Mouse (Mus musculus) ES-Bruce4 (cell line): ENCODE measurements around the gene Pla2g4a. TPM values are rescaled to one million over a fixed set of nuclear protein-coding genes. Genes with fewer than 3 reads are reported as not detected.

Source experiments
- H3K27ac ChIP-seq: 2 replicates; pipeline ENCODE4 v1.5.1; 2012; ENCODE audit warnings: low read length, inconsistent platforms; ENCODE audit not compliant: insufficient read depth
- H3K27me3 ChIP-seq: 2 replicates; pipeline ENCODE4 v1.6.1; 2012; ENCODE audit warnings: mild to moderate bottlenecking, low read length, inconsistent platforms; ENCODE audit not compliant: control insufficient read depth, poor library complexity, insufficient read depth, severe bottlenecking
- H3K36me3 ChIP-seq: 2 replicates; pipeline ENCODE4 v1.6.1; 2012; ENCODE audit warnings: inconsistent platforms, mild to moderate bottlenecking, low read length, moderate library complexity; ENCODE audit not compliant: control insufficient read depth, poor library complexity, insufficient read depth, severe bottlenecking
- H3K4me1 ChIP-seq: one replicate; pipeline ENCODE4 v1.8.1; 2011; ENCODE audit warnings: low read length; ENCODE audit not compliant: control insufficient read depth, insufficient read depth
- H3K4me3 ChIP-seq: 2 replicates; pipeline ENCODE4 v1.5.1; 2011; ENCODE audit warnings: low read depth, mild to moderate bottlenecking, low read length
- H3K9ac ChIP-seq: 2 replicates; pipeline ENCODE4 v1.6.1; 2012; ENCODE audit warnings: low read depth, mild to moderate bottlenecking, inconsistent platforms; ENCODE audit not compliant: poor library complexity, severe bottlenecking
- H3K9me3 ChIP-seq: replicated peaks from 2 replicates; pipeline ENCODE4 v1.6.1; 2012; ENCODE audit warnings: mild to moderate bottlenecking, low read length, inconsistent platforms; ENCODE audit not compliant: control insufficient read depth, poor library complexity, insufficient read depth, severe bottlenecking
- CTCF ChIP-seq: IDR thresholded peaks from one replicate; pipeline ENCODE4 v1.8.1; 2011; ENCODE audit warnings: low read depth, low read length
- EP300 ChIP-seq: IDR thresholded peaks from 2 replicates; pipeline ENCODE4 v1.6.1; 2011; ENCODE audit warnings: low read depth, low read length; ENCODE audit not compliant: insufficient read depth
- POLR2A ChIP-seq: IDR thresholded peaks from one replicate; pipeline ENCODE4 v1.8.1; 2011; ENCODE audit warnings: low read length; ENCODE audit not compliant: insufficient read depth
- polyA plus RNA-seq: library from polyadenylated mRNA; stranded (reverse); fragments of >200 nt; gene quantifications from 2 replicates; pipeline ENCODE4 v1.2.4, GENCODE M21; 2011; ENCODE audit warnings: low read depth; ENCODE audit not compliant: missing spikeins, insufficient read depth, insufficient read length

Pla2g4a gene
- polyA plus RNA-seq, 1 experiment, result 5.7 TPM

DNA sequence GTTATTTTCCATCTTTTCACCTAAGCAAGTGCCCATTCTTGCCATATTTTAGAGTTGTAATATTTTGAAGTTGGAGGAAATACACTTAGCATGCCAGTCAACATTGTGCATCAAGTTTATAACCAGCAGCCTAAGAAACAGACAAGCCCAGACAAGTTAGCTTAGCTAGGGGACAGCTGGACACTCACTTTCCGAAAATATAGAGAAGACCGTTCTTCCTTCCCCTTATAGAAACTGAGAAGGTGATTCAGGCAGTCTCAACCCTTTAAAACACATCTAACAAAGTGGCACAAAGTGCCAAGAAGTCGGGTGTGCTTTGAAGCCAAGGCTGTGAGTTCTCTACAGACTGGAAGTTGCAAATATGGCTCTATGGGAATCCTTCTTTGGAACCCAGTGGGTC, 10.4 kb downstream of the Pla2g4a start:
- Histone ChIP-seq H3K9me3 (peaks cover 4% of the 10 kb centered on the region; the same call in 1 of the 2 replicates), H3K36me3 (no peaks in the 10 kb centered on the region), H3K4me1 (peaks cover 3% of the 10 kb centered on the region), H3K9ac (no peak overlapping the region), H3K4me3 (no peak overlapping the region), H3K27me3 (no peaks in the 10 kb centered on the region), H3K27ac (peak overlapping the region; percentile 65; the same call in 1 of the 2 replicates)
- TF ChIP-seq EP300, result no peak
- no peak for TF ChIP-seq CTCF
- TF ChIP-seq POLR2A, result no peak

- TF ChIP-seq POLR2A, result no peak
- no peak for TF ChIP-seq EP300
- no peak for TF ChIP-seq CTCF
- Histone ChIP-seq H3K9me3 (peaks cover 4% of the 10 kb centered on the region; the same call in 1 of the 2 replicates), H3K27ac (no peak overlapping the region), H3K4me1 (peaks cover 3% of the 10 kb centered on the region), H3K36me3 (no peaks in the 10 kb centered on the region), H3K27me3 (no peaks in the 10 kb centered on the region), H3K9ac (no peak overlapping the region), H3K4me3 (no peak overlapping the region)
These were observed 10.8 kb downstream of the Pla2g4a start for GRCm38 (mm10) chr1:149950254-149950653.

DNA sequence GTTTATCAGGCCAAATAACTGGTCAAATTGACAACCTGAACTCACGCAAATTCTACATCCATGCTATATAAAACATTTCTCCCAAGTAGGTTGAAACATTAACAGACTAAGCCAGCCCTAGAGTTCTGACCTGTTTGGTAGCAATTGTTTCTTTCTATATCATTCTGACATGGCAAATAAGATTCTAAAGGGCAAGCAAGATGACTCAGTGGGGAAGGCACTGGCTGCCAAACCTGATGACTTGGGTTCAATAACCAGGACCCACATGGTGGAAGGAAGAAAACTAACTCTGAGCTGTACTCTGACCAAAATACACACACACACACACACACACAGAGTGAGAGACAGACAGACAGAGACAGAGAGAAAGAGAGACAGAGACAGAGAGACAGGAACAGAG, 11.8 kb downstream of the Pla2g4a start:
- no peak overlapping the region for H3K4me3 ChIP-seq
- TF ChIP-seq EP300 (no peak), POLR2A (no peak)
- peaks cover 4% of the 10 kb centered on the region; the same call in 1 of the 2 replicates for H3K9me3 ChIP-seq
- no peak overlapping the region for H3K27ac ChIP-seq
- H3K4me1 ChIP-seq, result peaks cover 3% of the 10 kb centered on the region
- H3K9ac ChIP-seq, result no peak overlapping the region
- H3K36me3 ChIP-seq, result no peaks in the 10 kb centered on the region
- H3K27me3 ChIP-seq, result no peaks in the 10 kb centered on the region

GRCm38 (mm10) chr1:149948066-149948825, 12.8 kb downstream of the Pla2g4a start:
- Histone ChIP-seq H3K4me3 (no peak overlapping the region), H3K36me3 (no peaks in the 10 kb centered on the region), H3K27me3 (no peaks in the 10 kb centered on the region), H3K4me1 (peaks cover 3% of the 10 kb centered on the region), H3K27ac (no peak overlapping the region), H3K9me3 (peaks cover 4% of the 10 kb centered on the region; the same call in 1 of the 2 replicates), H3K9ac (no peak overlapping the region)
- TF ChIP-seq POLR2A, result no peak
- TF ChIP-seq EP300, result no peak
- TF ChIP-seq CTCF, result no peak

- H3K27me3 ChIP-seq, result no peaks in the 10 kb centered on the region
- peaks cover 3% of the 10 kb centered on the region for H3K4me1 ChIP-seq
- no peak overlapping the region for H3K4me3 ChIP-seq
- no peaks in the 10 kb centered on the region for H3K36me3 ChIP-seq
- no peak overlapping the region for H3K27ac ChIP-seq
- peaks cover 4% of the 10 kb centered on the region; the same call in 1 of the 2 replicates for H3K9me3 ChIP-seq
- TF ChIP-seq CTCF (no peak), POLR2A (no peak), EP300 (no peak)
- no peak overlapping the region for H3K9ac ChIP-seq
These were observed 14.1 kb downstream of the Pla2g4a start for GRCm38 (mm10) chr1:149946993-149947392.

DNA sequence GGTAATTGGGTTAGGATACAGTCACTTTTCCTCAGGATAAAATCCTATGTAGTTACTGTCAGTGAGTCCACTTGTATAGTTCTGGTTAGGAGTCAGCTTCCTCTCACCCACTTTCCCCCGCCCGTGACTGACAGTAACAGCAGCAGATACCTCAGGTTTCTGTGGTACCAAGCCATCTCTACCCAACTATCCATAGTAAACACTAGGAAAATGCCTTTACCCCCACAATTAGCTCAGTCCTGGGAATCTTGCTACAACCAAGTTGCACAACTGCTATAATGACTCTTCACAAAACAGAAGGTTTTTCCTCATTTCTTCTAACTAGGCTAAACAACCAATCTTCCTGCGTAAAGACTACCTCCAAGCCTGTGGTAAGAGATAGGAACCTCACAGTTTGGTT, 14.7 kb downstream of the Pla2g4a start:
- no peaks in the 10 kb centered on the region for H3K27me3 ChIP-seq
- no peak overlapping the region for H3K27ac ChIP-seq
- no peak overlapping the region for H3K4me3 ChIP-seq
- peaks cover 4% of the 10 kb centered on the region; the same call in 1 of the 2 replicates for H3K9me3 ChIP-seq
- peaks cover 3% of the 10 kb centered on the region for H3K4me1 ChIP-seq
- no peak for TF ChIP-seq EP300
- TF ChIP-seq POLR2A, result no peak
- TF ChIP-seq CTCF, result no peak
- H3K36me3 ChIP-seq, result no peaks in the 10 kb centered on the region
- no peak overlapping the region for H3K9ac ChIP-seq
